Mouse (Mus musculus) urinary bladder, postnatal 36 days (tissue): ENCODE results near the gene Sgsm1.

Source experiments
- DNase-seq, 2 experiments: peaks; one replicate each; pipeline ENCODE4 v3.0.0; 2022; ENCODE audit warnings: low spot score in 2 of 2, mixed read lengths in 1 of 2

Gene Sgsm1

GRCm38 (mm10) chr5:113219450-113219849 is 91.1 kb downstream of the Sgsm1 start:
- DNase-seq = no peak

- no peak for DNase-seq
These were observed 91.9 kb downstream of the Sgsm1 start for GRCm38 (mm10) chr5:113218617-113219235.

- no peak for DNase-seq
These were observed 93.5 kb downstream of the Sgsm1 start for GRCm38 (mm10) chr5:113217076-113217475.

GRCm38 (mm10) chr5:113216328-113216960 is 94.1 kb downstream of the Sgsm1 start:
- peak; percentile 42 to 50 for DNase-seq

GRCm38 (mm10) chr5:113215610-113216011 is 95.0 kb downstream of the Sgsm1 start:
- peak; percentile 34 to 39 for DNase-seq

GRCm38 (mm10) chr5:113214455-113214854 is 96.1 kb downstream of the Sgsm1 start:
- peak in 1 of 2 experiments; percentile 49 for DNase-seq

- no peak for DNase-seq
These were observed 96.5 kb downstream of the Sgsm1 start for GRCm38 (mm10) chr5:113214041-113214440.

- DNase-seq = no peak
These were observed 98.3 kb downstream of the Sgsm1 start for GRCm38 (mm10) chr5:113212156-113212835.

- no peak for DNase-seq
These were observed 100.3 kb downstream of the Sgsm1 start for GRCm38 (mm10) chr5:113210314-113210713.

GRCm38 (mm10) chr5:113209898-113210297 is 100.7 kb downstream of the Sgsm1 start:
- DNase-seq = no peak

GRCm38 (mm10) chr5:113209401-113209750 is 101.2 kb downstream of the Sgsm1 start:
- DNase-seq = no peak

GRCm38 (mm10) chr5:113208622-113209400 is 101.8 kb downstream of the Sgsm1 start:
- peak; percentile 53 to 78 for DNase-seq

- DNase-seq = peak; percentile 52 to 64
These were observed 102.5 kb downstream of the Sgsm1 start for GRCm38 (mm10) chr5:113208048-113208447.

- peak; percentile 24 to 26 for DNase-seq
These were observed 103.8 kb downstream of the Sgsm1 start for GRCm38 (mm10) chr5:113206670-113207352.

- DNase-seq = no peak
These were observed 106.4 kb downstream of the Sgsm1 start for GRCm38 (mm10) chr5:113204193-113204592.

- no peak for DNase-seq
These were observed 110.8 kb downstream of the Sgsm1 start for GRCm38 (mm10) chr5:113199772-113200134.

- no peak for DNase-seq
These were observed 111.3 kb downstream of the Sgsm1 start for GRCm38 (mm10) chr5:113199126-113199771.

GRCm38 (mm10) chr5:113196916-113197794 is 113.4 kb downstream of the Sgsm1 start:
- DNase-seq = no peak

GRCm38 (mm10) chr5:113195907-113196306 is 114.7 kb downstream of the Sgsm1 start:
- DNase-seq = no peak

- DNase-seq = no peak
These were observed 115.1 kb downstream of the Sgsm1 start for GRCm38 (mm10) chr5:113195451-113195850.
